Mouse (Mus musculus): ENCODE results near the gene Rbm42. TPM values are rescaled to one million over a fixed set of nuclear protein-coding genes. Genes with fewer than 3 reads are reported as not detected.

The Rbm42 gene
- total RNA-seq, 2 experiments from 2014 or later = 75.3 to 81.5 TPM

DNA sequence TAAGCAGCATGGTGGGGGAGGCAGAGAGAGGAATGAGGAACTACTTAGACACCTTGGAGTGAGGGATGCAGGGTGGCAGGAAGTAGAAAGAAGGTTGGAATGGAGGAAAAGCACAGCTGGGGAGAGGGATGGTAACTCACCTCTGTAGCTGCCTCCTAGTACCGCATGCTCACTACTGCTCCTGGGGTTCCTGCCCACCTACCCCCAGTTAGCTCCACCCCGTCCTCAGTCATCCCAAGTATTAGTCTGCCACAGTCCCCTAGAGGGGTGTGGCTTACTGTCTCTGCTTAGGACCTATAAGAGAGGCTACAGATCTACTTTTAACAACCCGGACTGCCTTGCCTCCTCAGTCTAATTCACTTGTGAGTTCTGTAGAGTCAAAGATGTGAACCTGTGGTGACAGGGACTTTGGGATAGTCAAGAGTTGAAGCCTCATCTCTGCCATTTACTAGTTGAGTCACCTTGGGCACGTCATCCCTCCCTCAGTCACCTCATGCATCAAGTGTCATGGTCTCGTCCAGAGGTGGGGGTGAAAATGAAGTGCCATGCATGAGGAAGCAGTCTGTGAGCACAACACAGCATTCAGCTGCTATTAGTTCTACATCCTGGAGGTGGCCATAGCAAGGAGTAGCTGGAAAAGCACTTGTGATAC, 57.2 kb downstream of the Rbm42 start:
- no peak for DNase-seq (ENCODE audit: extremely low spot score in 1 of 2, low spot score in 1 of 2)

DNA sequence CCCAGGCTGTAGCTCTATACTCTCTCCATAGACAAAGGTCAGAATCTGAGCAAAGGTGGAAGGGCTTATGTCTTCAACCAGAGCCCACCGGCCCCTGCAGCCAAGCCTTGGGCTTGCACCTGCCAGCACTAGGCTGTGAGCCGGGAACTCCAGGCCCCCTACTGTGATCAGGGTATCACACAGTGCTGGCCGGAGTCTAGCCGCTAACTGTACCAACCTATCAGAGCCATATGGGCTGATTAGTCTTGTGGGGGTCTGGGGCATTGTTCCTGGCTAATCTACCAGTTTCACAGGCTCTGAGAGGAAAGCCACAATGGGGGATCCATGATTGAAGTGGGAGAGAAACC, 58.5 kb downstream of the Rbm42 start:
- DNase-seq (ENCODE audit: extremely low spot score in 1 of 2, low spot score in 1 of 2) = no peak

Other genes starting within 250 kb of the Rbm42 start
- gene Tyrobp, start 236.6 kb downstream of the Rbm42 start, total RNA-seq (2021) = 10 to 100 TPM; 28.8 to 31.4 TPM
- gene Hcst, start 230.5 kb downstream of the Rbm42 start, total RNA-seq (2021) = 1 to 10 TPM in 1 of 2 experiments, under 1 TPM in 1; 0.98 to 1.0 TPM
- gene Nfkbid, start 228.6 kb downstream of the Rbm42 start, total RNA-seq (2021) = 1 to 10 TPM; 2.9 to 3.0 TPM
- gene Aplp1, start 204.8 kb downstream of the Rbm42 start, total RNA-seq (2021) = 1,000 to 10,000 TPM; 1,227 to 1,377 TPM
- gene Kirrel2, start 192.6 kb downstream of the Rbm42 start, total RNA-seq (2021) = 10 to 100 TPM; 15.3 to 16.4 TPM
- gene Nphs1, start 192.0 kb downstream of the Rbm42 start, total RNA-seq (2021) = 1 to 10 TPM; 1.8 to 2.2 TPM
- not detected for gene Prodh2, start 156.7 kb downstream of the Rbm42 start, total RNA-seq (2021)
- gene Arhgap33, start 115.3 kb downstream of the Rbm42 start, total RNA-seq (2021) = 100 to 1,000 TPM; 103 to 132 TPM
- gene Hspb6, start 98.1 kb downstream of the Rbm42 start, total RNA-seq (2021) = 1 to 10 TPM; 3.4 to 4.3 TPM
- gene Proser3, start 98.0 kb downstream of the Rbm42 start, total RNA-seq (2021) = 1 to 10 TPM; 3.5 to 3.6 TPM
- gene Lin37, start 90.5 kb downstream of the Rbm42 start, total RNA-seq (2021) = 10 to 100 TPM; 36.8 to 44.9 TPM
- 10 to 100 TPM; 69.8 to 72.5 TPM for gene U2af1l4, start 87.0 kb downstream of the Rbm42 start, total RNA-seq (2021)
- gene Gm49396, start 87.0 kb downstream of the Rbm42 start, total RNA-seq (2021) = 1 to 10 TPM; 6.8 to 8.8 TPM
- gene Psenen, start 86.7 kb downstream of the Rbm42 start, total RNA-seq (2021) = 10 to 100 TPM; 76.0 to 92.1 TPM
- 1 to 10 TPM; 4.7 to 5.2 TPM for gene Igflr1, start 84.9 kb downstream of the Rbm42 start, total RNA-seq (2021)
- 10 to 100 TPM; 39.1 to 57.1 TPM for gene Kmt2b, start 61.6 kb downstream of the Rbm42 start, total RNA-seq (2021)
- not detected for gene Zbtb32, start 51.4 kb downstream of the Rbm42 start, total RNA-seq (2021)
- under 1 TPM in 1 of 2 experiments, not detected in 1; 0.20 TPM for gene Upk1a, start 37.5 kb downstream of the Rbm42 start, total RNA-seq (2021)
- 100 to 1,000 TPM; 631 to 741 TPM for gene Cox6b1, start 24.2 kb downstream of the Rbm42 start, total RNA-seq (2021)
- gene Etv2, start 14.5 kb downstream of the Rbm42 start, total RNA-seq (2021) = not detected
- gene Haus5, start 14.7 kb upstream of the Rbm42 start, total RNA-seq (2021) = 1 to 10 TPM; 4.2 to 6.6 TPM
- gene Pmis2, start 21.3 kb upstream of the Rbm42 start, total RNA-seq (2021) = not detected
- gene 2200002J24Rik, start 48.6 kb upstream of the Rbm42 start, total RNA-seq (2021) = not detected
- gene Atp4a, start 61.9 kb upstream of the Rbm42 start, total RNA-seq (2021) = 1 to 10 TPM in 1 of 2 experiments, under 1 TPM in 1; 0.74 to 1.1 TPM
- 100 to 1,000 TPM; 116 to 132 TPM for gene Tmem147, start 79.2 kb upstream of the Rbm42 start, total RNA-seq (2021)
- not detected for gene Gapdhs, start 93.4 kb upstream of the Rbm42 start, total RNA-seq (2021)
- 1 to 10 TPM; 7.5 to 7.7 TPM for gene Sbsn, start 101.2 kb upstream of the Rbm42 start, total RNA-seq (2021)
- 1 to 10 TPM in 1 of 2 experiments, under 1 TPM in 1; 0.66 to 1.3 TPM for gene Dmkn, start 113.4 kb upstream of the Rbm42 start, total RNA-seq (2021)
- gene Krtdap, start 137.6 kb upstream of the Rbm42 start, total RNA-seq (2021) = not detected
- gene Ffar2, start 173.5 kb upstream of the Rbm42 start, total RNA-seq (2021) = not detected
- gene Ffar3, start 205.9 kb upstream of the Rbm42 start, total RNA-seq (2021) = not detected
- gene Ffar1, start 211.2 kb upstream of the Rbm42 start, total RNA-seq (2021) = not detected
- gene Cd22, start 230.0 kb upstream of the Rbm42 start, total RNA-seq (2021) = not detected